Mouse (Mus musculus): ENCODE results near the gene Lhcgr.
"Not testable (repeated sequence)": the region's sequence is repeated elsewhere in the genome, so short reads cannot be mapped to it uniquely, and the experiment has no call there.

GRCm38 (mm10) chr17:88812943-88813342 is 21.2 kb upstream of the Lhcgr start:
- TF ChIP-seq CTCF, EP300 (IDR thresholded peaks at IDR 0.05): not testable (repeated sequence)

All from lung, postnatal 0 days (tissue).